Mouse (Mus musculus): ENCODE measurements around the gene Rabepk. TPM values are rescaled to one million over a fixed set of nuclear protein-coding genes. Genes with fewer than 3 reads are reported as not detected.
"Not testable (repeated sequence)": the region's sequence is repeated elsewhere in the genome, so short reads cannot be mapped to it uniquely, and the experiment has no call there.

Gene Rabepk
- total RNA-seq, 2 experiments from 2014 or later: 1.3 to 1.5 TPM

- peak; percentile 96 for ATAC-seq (replicated peaks; ENCODE audit: low FRiP score, poor library complexity, severe bottlenecking)
Observed at GRCm38 (mm10) chr2:34771368-34772226, 28.1 kb downstream of the Rabepk start, which contains the start of gene Hspa5. Hspa5 (plus strand) TSS chr2:34771970.

- no peak for ATAC-seq (replicated peaks; ENCODE audit: low FRiP score, poor library complexity, severe bottlenecking)
Observed at GRCm38 (mm10) chr2:34770951-34771350, 28.8 kb downstream of the Rabepk start.

- no peak for ATAC-seq (replicated peaks; ENCODE audit: low FRiP score, poor library complexity, severe bottlenecking)
Observed at GRCm38 (mm10) chr2:34770049-34770448, 29.7 kb downstream of the Rabepk start.

- ATAC-seq (replicated peaks; ENCODE audit: low FRiP score, poor library complexity, severe bottlenecking): no peak
Observed at GRCm38 (mm10) chr2:34764801-34765200, 34.9 kb downstream of the Rabepk start.

GRCm38 (mm10) chr2:34762872-34763271, 36.8 kb downstream of the Rabepk start:
- ATAC-seq (replicated peaks; ENCODE audit: low FRiP score, poor library complexity, severe bottlenecking): no peak

- ATAC-seq (replicated peaks; ENCODE audit: low FRiP score, poor library complexity, severe bottlenecking): peak; percentile 96
Observed at GRCm38 (mm10) chr2:34762174-34762573, 37.5 kb downstream of the Rabepk start.

- not testable (repeated sequence) for ATAC-seq (replicated peaks; ENCODE audit: low FRiP score, poor library complexity, severe bottlenecking)
Observed at GRCm38 (mm10) chr2:34761272-34761671, 38.4 kb downstream of the Rabepk start.

- no peak for ATAC-seq (replicated peaks; ENCODE audit: low FRiP score, poor library complexity, severe bottlenecking)
Observed at GRCm38 (mm10) chr2:34757341-34757740, 42.4 kb downstream of the Rabepk start.

- ATAC-seq (replicated peaks; ENCODE audit: low FRiP score, poor library complexity, severe bottlenecking): peak; percentile 55
Observed at GRCm38 (mm10) chr2:34754551-34755358, 45.0 kb downstream of the Rabepk start, which contains the start of gene Gapvd1. Gapvd1 (minus strand) TSS chr2:34755232.

GRCm38 (mm10) chr2:34753811-34754550, 45.7 kb downstream of the Rabepk start:
- ATAC-seq (replicated peaks; ENCODE audit: low FRiP score, poor library complexity, severe bottlenecking): peak; percentile 84

- no peak for ATAC-seq (replicated peaks; ENCODE audit: low FRiP score, poor library complexity, severe bottlenecking)
Observed at GRCm38 (mm10) chr2:34750245-34750644, 49.5 kb downstream of the Rabepk start.

- no peak for ATAC-seq (replicated peaks; ENCODE audit: low FRiP score, poor library complexity, severe bottlenecking)
Observed at GRCm38 (mm10) chr2:34748479-34748878, 51.2 kb downstream of the Rabepk start.

- ATAC-seq (replicated peaks; ENCODE audit: low FRiP score, poor library complexity, severe bottlenecking): no peak
Observed at GRCm38 (mm10) chr2:34745673-34746072, 54.0 kb downstream of the Rabepk start.

- ATAC-seq (replicated peaks; ENCODE audit: low FRiP score, poor library complexity, severe bottlenecking): no peak
Observed at GRCm38 (mm10) chr2:34744476-34744875, 55.2 kb downstream of the Rabepk start.

- ATAC-seq (replicated peaks; ENCODE audit: low FRiP score, poor library complexity, severe bottlenecking): no peak
Observed at GRCm38 (mm10) chr2:34742675-34743074, 57.0 kb downstream of the Rabepk start.

GRCm38 (mm10) chr2:34741390-34742159, 58.1 kb downstream of the Rabepk start:
- ATAC-seq (replicated peaks; ENCODE audit: low FRiP score, poor library complexity, severe bottlenecking): peak; percentile 43

GRCm38 (mm10) chr2:34739684-34740391, 59.9 kb downstream of the Rabepk start:
- peak; percentile 96 for ATAC-seq (replicated peaks; ENCODE audit: low FRiP score, poor library complexity, severe bottlenecking)

GRCm38 (mm10) chr2:34737911-34738310, 61.8 kb downstream of the Rabepk start:
- ATAC-seq (replicated peaks; ENCODE audit: low FRiP score, poor library complexity, severe bottlenecking): no peak

- ATAC-seq (replicated peaks; ENCODE audit: low FRiP score, poor library complexity, severe bottlenecking): no peak
Observed at GRCm38 (mm10) chr2:34736626-34737025, 63.1 kb downstream of the Rabepk start.

Data from erythroid progenitor cell, adult 5-6 weeks (primary cell).